Mouse (Mus musculus) lung, embryonic 15.5 days (tissue): ENCODE measurements around the gene Gm8871. TPM values are rescaled to one million over a fixed set of nuclear protein-coding genes. Genes with fewer than 3 reads are reported as not detected.
"Not testable (repeated sequence)": the region's sequence is repeated elsewhere in the genome, so short reads cannot be mapped to it uniquely, and the experiment has no call there.

Experiments used
- ATAC-seq: fragments of 200-750 bp; cut with Nextera tagmentation; 2 replicates; pipeline ENCODE4 v1.8.0; 2017; ENCODE audit warnings: moderate number of reproducible peaks, borderline replicate concordance; ENCODE audit not compliant: low FRiP score, low TSS enrichment; ENCODE audit errors: extremely low read depth
- H3K27ac ChIP-seq: fragments of 300-500 bp; sonication (generic); 2 replicates; pipeline ENCODE4 v1.5.1; 2015; ENCODE audit warnings: moderate library complexity, mild to moderate bottlenecking, inconsistent platforms
- H3K27me3 ChIP-seq: fragments of 300-500 bp; sonication (generic); 2 replicates; pipeline ENCODE4 v1.6.1; 2015; ENCODE audit warnings: inconsistent platforms
- H3K36me3 ChIP-seq: fragments of 300-500 bp; sonication (generic); 2 replicates; pipeline ENCODE4 v1.6.1; 2015; ENCODE audit warnings: inconsistent platforms
- H3K4me1 ChIP-seq: fragments of 300-500 bp; sonication (generic); 2 replicates; pipeline ENCODE4 v1.6.1; 2015; ENCODE audit warnings: inconsistent platforms
- H3K4me2 ChIP-seq: fragments of 300-500 bp; sonication (generic); 2 replicates; pipeline ENCODE4 v1.6.1; 2015; ENCODE audit warnings: inconsistent platforms, mild to moderate bottlenecking, moderate library complexity
- H3K4me3 ChIP-seq: fragments of 300-500 bp; sonication (generic); 2 replicates; pipeline ENCODE4 v1.5.1; 2015; ENCODE audit warnings: mild to moderate bottlenecking, inconsistent platforms
- H3K9ac ChIP-seq: fragments of 300-500 bp; sonication (generic); 2 replicates; pipeline ENCODE4 v1.6.1; 2015; ENCODE audit warnings: inconsistent platforms
- H3K9me3 ChIP-seq: fragments of 300-500 bp; sonication (generic); 2 replicates; pipeline ENCODE4 v1.6.1; 2016; ENCODE audit warnings: inconsistent platforms
- WGBS: fragments of 180-500 bp; shearing (Covaris S2); methylation state at CpG from one replicate; pipeline ENCODE4 v1.1.7; 2015; 5-methylcytosine and 5-hydroxymethylcytosine counted together
- polyA plus RNA-seq: library from polyadenylated mRNA; unstranded; fragments of >200 nt; fragmentation: Nextera tagmentation; extraction: Ambion mirVana; gene quantifications from 2 replicates; pipeline ENCODE4 v1.2.1, GENCODE M21; 2015

Gene Gm8871
- polyA plus RNA-seq = not detected in 2 replicates

- H3K4me1 ChIP-seq, H3K4me3 ChIP-seq, H3K9ac ChIP-seq, H3K9me3 ChIP-seq, H3K4me2 ChIP-seq, H3K36me3 ChIP-seq, H3K27me3 ChIP-seq, H3K27ac ChIP-seq, ATAC-seq: not testable (repeated sequence)
- 57% methylated on average over 2 of the region's 3 CpGs for WGBS
Measured at GRCm38 (mm10) chr5:10947505-10947904, at the start of gene Gm8871, which contains the start of gene Gm8857. Gene Gm8871, plus strand, starts transcription at chr5:10947805. Gene Gm8857, plus strand, starts transcription at chr5:10947807.

- H3K4me1 ChIP-seq, H3K9ac ChIP-seq, H3K9me3 ChIP-seq, ATAC-seq, H3K4me3 ChIP-seq, H3K4me2 ChIP-seq, H3K27ac ChIP-seq, H3K36me3 ChIP-seq, H3K27me3 ChIP-seq: not testable (repeated sequence)
- WGBS = 60% methylated on average over 2 of the region's 2 CpGs
Measured at GRCm38 (mm10) chr5:10953512-10953911, 5.9 kb downstream of the Gm8871 start.

DNA sequence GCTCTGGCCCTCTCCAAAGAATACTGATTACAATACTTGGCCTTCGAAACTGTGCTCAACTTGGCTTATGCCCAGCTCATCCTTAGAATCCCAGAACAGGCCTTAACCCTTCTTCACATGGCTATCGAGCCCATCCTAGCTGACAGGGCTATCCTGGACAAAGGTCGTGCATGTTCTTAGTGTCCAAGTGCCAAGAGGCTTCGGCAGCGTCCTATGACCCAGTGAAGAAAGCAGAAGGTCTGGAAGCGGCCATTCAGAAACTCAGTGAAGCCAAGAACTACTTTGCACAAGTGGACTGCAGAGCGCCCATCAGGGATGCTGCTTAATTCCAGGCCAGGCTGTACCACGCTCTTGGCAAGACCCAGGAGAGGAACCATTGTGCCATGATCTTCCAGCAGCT is 10.5 kb downstream of the Gm8871 start:
- not testable (repeated sequence) for ATAC-seq, H3K4me2 ChIP-seq, H3K4me3 ChIP-seq, H3K9me3 ChIP-seq, H3K36me3 ChIP-seq, H3K4me1 ChIP-seq, H3K27me3 ChIP-seq, H3K9ac ChIP-seq, H3K27ac ChIP-seq
- WGBS = 68% methylated on average over 6 of the region's 8 CpGs

Other genes with a start within 250 kb of the Gm8871 start
- gene Gm8857, start within 50 bp of the Gm8871 start, polyA plus RNA-seq = not detected in 2 replicates
- gene Gm8879, start 179.8 kb downstream of the Gm8871 start, polyA plus RNA-seq = not detected in 2 replicates
- not detected in 2 replicates for gene Gm5861, start 235.3 kb downstream of the Gm8871 start, polyA plus RNA-seq